Mouse (Mus musculus): ENCODE data around the gene Cd200r2. TPM values are rescaled to one million over a fixed set of nuclear protein-coding genes. Genes with fewer than 3 reads are reported as not detected.
"Not testable (repeated sequence)": the region's sequence is repeated elsewhere in the genome, so short reads cannot be mapped to it uniquely, and the experiment has no call there.

The Cd200r2 gene
- polyA plus RNA-seq (2012; rRNA removed): not detected in 2 replicates

GRCm38 (mm10) chr16:44866797-44867196 lies at the start of gene Cd200r2:
Gene Cd200r2 (plus strand): TSS chr16:44867097.
- DNase-seq (ENCODE audit: low spot score): no peak

- DNase-seq (ENCODE audit: low spot score): no peak
Observed at GRCm38 (mm10) chr16:44818010-44818409, 48.9 kb upstream of the Cd200r2 start.

- no peak for DNase-seq (ENCODE audit: low spot score)
Observed at GRCm38 (mm10) chr16:44820545-44820944, 46.4 kb upstream of the Cd200r2 start.

- no peak for DNase-seq (ENCODE audit: low spot score)
Observed at GRCm38 (mm10) chr16:44832286-44832685, 34.6 kb upstream of the Cd200r2 start.

- DNase-seq (ENCODE audit: low spot score): not testable (repeated sequence)
Observed at GRCm38 (mm10) chr16:44833189-44833588, 33.7 kb upstream of the Cd200r2 start.

GRCm38 (mm10) chr16:44875178-44875577 lies 8.3 kb downstream of the Cd200r2 start:
- no peak for DNase-seq (ENCODE audit: low spot score)

- DNase-seq (ENCODE audit: low spot score): no peak
Observed at GRCm38 (mm10) chr16:44876625-44877024, 9.7 kb downstream of the Cd200r2 start.

GRCm38 (mm10) chr16:44877595-44877994 lies 10.7 kb downstream of the Cd200r2 start:
- DNase-seq (ENCODE audit: low spot score): no peak

GRCm38 (mm10) chr16:44890814-44891213 lies 23.9 kb downstream of the Cd200r2 start:
- DNase-seq (ENCODE audit: low spot score): no peak

GRCm38 (mm10) chr16:44932016-44932415 lies 65.1 kb downstream of the Cd200r2 start:
- DNase-seq (ENCODE audit: low spot score): no peak

- no peak for DNase-seq (ENCODE audit: low spot score)
Observed at GRCm38 (mm10) chr16:44943468-44943867, 76.6 kb downstream of the Cd200r2 start, which contains the start of gene Cd200r3. Gene Cd200r3 (plus strand): TSS chr16:44943678.

- DNase-seq (ENCODE audit: low spot score): no peak
Observed at GRCm38 (mm10) chr16:44951360-44952114, 84.6 kb downstream of the Cd200r2 start.

GRCm38 (mm10) chr16:44962296-44962695 lies 95.4 kb downstream of the Cd200r2 start:
- no peak for DNase-seq (ENCODE audit: low spot score)

- DNase-seq (ENCODE audit: low spot score): no peak
Observed at GRCm38 (mm10) chr16:44962777-44963176, 95.9 kb downstream of the Cd200r2 start.

- DNase-seq (ENCODE audit: low spot score): no peak
Observed at GRCm38 (mm10) chr16:44964526-44965374, 97.9 kb downstream of the Cd200r2 start.

GRCm38 (mm10) chr16:44965428-44965827 lies 98.5 kb downstream of the Cd200r2 start:
- DNase-seq (ENCODE audit: low spot score): no peak

Other genes starting within 250 kb of the Cd200r2 start
- gene Nepro, start 142.8 kb upstream of the Cd200r2 start, polyA plus RNA-seq (2012; rRNA removed): 8.8 and 9.5 TPM in 2 replicates
- 10.0 and 10.3 TPM in 2 replicates for gene Gtpbp8, start 120.7 kb upstream of the Cd200r2 start, polyA plus RNA-seq (2012; rRNA removed)
- 2.2 and 2.8 TPM in 2 replicates for gene Cd200r1, start 101.4 kb upstream of the Cd200r2 start, polyA plus RNA-seq (2012; rRNA removed)
- gene Cd200r4, start 55.4 kb upstream of the Cd200r2 start, polyA plus RNA-seq (2012; rRNA removed): 0.50 and 0.52 TPM in 2 replicates
- 28.9 and 38.8 TPM in 2 replicates for gene Cd200r3, start 76.6 kb downstream of the Cd200r2 start, polyA plus RNA-seq (2012; rRNA removed)
- gene Ccdc80, start 226.3 kb downstream of the Cd200r2 start, polyA plus RNA-seq (2012; rRNA removed): 86.9 and 104 TPM in 2 replicates